Mouse (Mus musculus) small intestine, adult 2 months (tissue): ENCODE data around the gene Anks1.

ENCODE experiments used
- CTCF ChIP-seq: fragments of 200-500 bp; IDR thresholded peaks from 2 replicates; pipeline ENCODE4 v1.5.1; 2012; ENCODE audit warnings: low read depth, mild to moderate bottlenecking, control low read depth, inconsistent platforms, low read length, moderate library complexity, mixed read lengths; ENCODE audit not compliant: insufficient replicate concordance, insufficient read length; ENCODE audit errors: extremely low read depth
- POLR2A ChIP-seq: fragments of 200-500 bp; IDR thresholded peaks from 2 replicates; pipeline ENCODE4 v1.6.1; 2012; ENCODE audit warnings: low read depth, mild to moderate bottlenecking, control low read depth, inconsistent platforms, low read length, moderate library complexity

DNA sequence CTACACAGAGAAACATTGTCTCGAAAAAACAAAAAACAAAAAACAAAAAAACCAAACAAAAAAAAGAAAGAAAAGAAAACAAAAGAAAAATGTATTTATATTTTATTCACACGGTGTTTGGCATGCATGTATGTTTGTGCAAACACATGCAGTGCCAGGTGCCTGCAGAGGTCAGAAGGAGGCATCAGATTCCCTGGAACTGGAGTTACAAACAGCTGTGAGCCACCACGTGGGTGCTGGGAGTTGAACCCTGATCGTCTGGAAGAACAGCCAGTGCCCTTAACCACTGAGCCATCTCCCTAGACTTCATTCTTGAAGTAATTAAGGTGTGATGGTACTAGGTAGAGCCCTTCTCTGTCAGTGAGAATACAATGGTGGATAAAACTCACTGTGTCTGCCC, 57.0 kb downstream of the Anks1 start:
- TF ChIP-seq POLR2A (no peak), CTCF (no peak)
